Mouse (Mus musculus): ENCODE data around the gene Serinc4. TPM values are rescaled to one million over a fixed set of nuclear protein-coding genes. Genes with fewer than 3 reads are reported as not detected.

Gene Serinc4
- total and polyA plus RNA-seq, 3 experiments, result 0.38 to 1.2 TPM; not detected in 1

GRCm38 (mm10) chr2:121413387-121414042, 43.1 kb downstream of the Serinc4 start, which contains the start of the genes Pdia3 and Catsper2:
Gene Pdia3, plus strand, starts transcription at chr2:121413775.
Gene Catsper2, minus strand, starts transcription at chr2:121413792.
- DNase-seq (ENCODE audit: low read depth, low spot score), result peak; percentile 97
- Histone ChIP-seq H3K27me3 (ENCODE audit: control insufficient read depth in 1 of 2, insufficient read depth in 2 of 2, low read length in 2 of 2) (no peaks in the 10 kb centered on the region), H3K9me3 (replicated peaks; ENCODE audit: insufficient read depth, low read length) (no peaks in the 10 kb centered on the region), H3K36me3 (ENCODE audit: control insufficient read depth in 1 of 2, insufficient read depth in 2 of 2, low read length in 2 of 2) (peaks cover 6 to 29% of the 10 kb centered on the region in 2 experiments), H3K27ac (ENCODE audit: control insufficient read depth, low read depth, low read length) (peak within 1 kb of the TSS; percentile 89), H3K79me2 (ENCODE audit: control insufficient read depth, insufficient read depth, low read length, poor library complexity) (peaks cover 43% of the 10 kb centered on the region), H3K4me3 (ENCODE audit: control insufficient read depth in 1 of 2, insufficient read depth in 1 of 2, low read depth in 2 of 2, low read length in 2 of 2) (peak within 1 kb of the TSS; percentile 84 to 100), H3K4me1 (ENCODE audit: control insufficient read depth in 1 of 2, insufficient read depth in 2 of 2, low read length in 2 of 2) (peaks cover 0 to 7% of the 10 kb centered on the region in 2 experiments), H3K9ac (ENCODE audit: control insufficient read depth, low read depth, low read length, poor library complexity, severe bottlenecking) (peak within 1 kb of the TSS; percentile 87)
- peak; percentile 84 for TF ChIP-seq MXI1 (IDR thresholded peaks at IDR 0.05; ENCODE audit: low read depth, low read length)
- TF ChIP-seq SIN3A (IDR thresholded peaks at IDR 0.05; ENCODE audit: low read length), result peak; percentile 70; the same call in 1 of the 2 replicates
- TF ChIP-seq TBP (IDR thresholded peaks at IDR 0.05; ENCODE audit: low read depth, low read length), result peak; percentile 56; the same call in 1 of the 2 replicates
- peak in 1 of 2 experiments; percentile 24; a peak in 2 of 4 replicates for TF ChIP-seq EP300 (IDR thresholded peaks at IDR 0.05; ENCODE audit: low read depth in 1 of 2, low read length in 2 of 2)
- no peak for TF ChIP-seq E2F4 (IDR thresholded peaks at IDR 0.05; ENCODE audit: borderline replicate concordance, low read depth, low read length)
- no peak for TF ChIP-seq ZKSCAN1 (IDR thresholded peaks at IDR 0.05; ENCODE audit: low read depth, low read length)
- TF ChIP-seq UBTF (IDR thresholded peaks at IDR 0.05; ENCODE audit: borderline replicate concordance, insufficient read depth, low read depth, low read length), result 0 out of 2 replicates have a peak, but pooled peaks have one; percentile 27
- no peak for TF ChIP-seq BHLHE40 (IDR thresholded peaks at IDR 0.05; ENCODE audit: borderline replicate concordance, low read depth, low read length)
- TF ChIP-seq CHD1 (IDR thresholded peaks at IDR 0.05; ENCODE audit: low read depth, low read length), result no peak
- TF ChIP-seq POLR2AphosphoS5 (IDR thresholded peaks at IDR 0.05; ENCODE audit: borderline replicate concordance, low read depth, low read length), result no peak
- TF ChIP-seq POLR2A (IDR thresholded peaks at IDR 0.05; ENCODE audit: control insufficient read depth in 1 of 2, insufficient read depth in 1 of 2, low read depth in 1 of 2, low read length in 2 of 2, poor library complexity in 1 of 2), result peak; percentile 91 to 95
- TF ChIP-seq CTCF (IDR thresholded peaks at IDR 0.05 in 2 of 3, conservative IDR thresholded peaks at IDR 0.05 in 1 of 3; ENCODE audit: control insufficient read depth in 1 of 3, insufficient read depth in 1 of 3, low read depth in 2 of 3, low read length in 3 of 3, poor library complexity in 1 of 3, severe bottlenecking in 1 of 3), result peak in 2 of 3 experiments; percentile 18 to 37; a peak in 4 of 6 replicates
- no peak for TF ChIP-seq ETS1 (IDR thresholded peaks at IDR 0.05; ENCODE audit: low read depth, low read length)
- TF ChIP-seq ELF1 (IDR thresholded peaks at IDR 0.05; ENCODE audit: low read depth, low read length), result peak; percentile 91
- TF ChIP-seq SMC3 (IDR thresholded peaks at IDR 0.05; ENCODE audit: low read depth, low read length), result peak; percentile 24; the same call in 1 of the 2 replicates
- no peak; the same call in 1 of the 2 replicates for TF ChIP-seq RAD21 (IDR thresholded peaks at IDR 0.05; ENCODE audit: low read depth, low read length)
- no peak for TF ChIP-seq ZNF384 (IDR thresholded peaks at IDR 0.05; ENCODE audit: low read depth, low read length)
- no peak for TF ChIP-seq USF2 (IDR thresholded peaks at IDR 0.05; ENCODE audit: borderline replicate concordance in 1 of 2, insufficient read depth in 1 of 2, low read depth in 1 of 2, low read length in 2 of 2)
- TF ChIP-seq ZC3H11A (IDR thresholded peaks at IDR 0.05; ENCODE audit: low read depth, low read length), result no peak
- TF ChIP-seq KAT2A (conservative IDR thresholded peaks at IDR 0.05; ENCODE audit: low read depth, low read length), result no peak; the same call in 1 of the 2 replicates
- peak; percentile 62 for TF ChIP-seq TCF12 (IDR thresholded peaks at IDR 0.05; ENCODE audit: low read depth, low read length)
- TF ChIP-seq MEF2A (IDR thresholded peaks at IDR 0.05; ENCODE audit: extremely low read depth, insufficient replicate concordance, low read depth, low read length, poor library complexity, severe bottlenecking), result no peak
- TF ChIP-seq MYB (IDR thresholded peaks at IDR 0.05; ENCODE audit: low read depth, low read length), result no peak
- TF ChIP-seq NELFE (IDR thresholded peaks at IDR 0.05; ENCODE audit: low read depth, low read length), result peak; percentile 95
- TF ChIP-seq RCOR1 (IDR thresholded peaks at IDR 0.05; ENCODE audit: low read depth, low read length), result no peak
- TF ChIP-seq GATA1 (IDR thresholded peaks at IDR 0.05; ENCODE audit: low read depth, low read length), result no peak
- no peak for TF ChIP-seq TAL1 (IDR thresholded peaks at IDR 0.05; ENCODE audit: low read length)
- peak; percentile 85 for TF ChIP-seq HCFC1 (IDR thresholded peaks at IDR 0.05; ENCODE audit: low read depth, low read length)
- no peak for TF ChIP-seq MAFK (IDR thresholded peaks at IDR 0.05; ENCODE audit: borderline replicate concordance, low read depth, low read length)
- peak; percentile 41 for TF ChIP-seq CHD2 (IDR thresholded peaks at IDR 0.05; ENCODE audit: low read length)
- TF ChIP-seq MAX (IDR thresholded peaks at IDR 0.05; ENCODE audit: low read length), result peak; percentile 67
- TF ChIP-seq MAZ (IDR thresholded peaks at IDR 0.05; ENCODE audit: low read depth, low read length), result no peak; the same call in 1 of the 2 replicates
- TF ChIP-seq JUND (IDR thresholded peaks at IDR 0.05; ENCODE audit: low read depth, low read length), result no peak
- peak; percentile 87; the same call in 1 of the 2 replicates for TF ChIP-seq POLR2AphosphoS2 (IDR thresholded peaks at IDR 0.05; ENCODE audit: low read length)
- TF ChIP-seq USF1 (IDR thresholded peaks at IDR 0.05; ENCODE audit: low read depth, low read length), result peak; percentile 31; the same call in 1 of the 2 replicates
- TF ChIP-seq GABPA (IDR thresholded peaks at IDR 0.05; ENCODE audit: low read depth, low read length), result no peak
